Mouse (Mus musculus) midbrain, embryonic 14.5 days (tissue): ENCODE results near the gene Ror2. TPM values are rescaled to one million over a fixed set of nuclear protein-coding genes. Genes with fewer than 3 reads are reported as not detected.

Source experiments
- ATAC-seq: fragments of 200-750 bp; cut with Nextera tagmentation; 2 replicates; pipeline ENCODE4 v1.8.0; 2017; ENCODE audit warnings: moderate number of reproducible peaks, moderate library complexity; ENCODE audit not compliant: low FRiP score, low TSS enrichment
- DNase-seq: peaks from one replicate; pipeline ENCODE4 v3.0.0-alpha.2; 2015
- H3K27ac ChIP-seq: fragments of 300-500 bp; sonication (generic); replicated peaks from 2 replicates; pipeline ENCODE4 v1.5.1; 2014; ENCODE audit warnings: mild to moderate bottlenecking, low read depth, low read length, moderate library complexity
- H3K27me3 ChIP-seq: fragments of 300-500 bp; sonication (generic); 2 replicates; pipeline ENCODE4 v1.6.1; 2014; ENCODE audit warnings: low read length, control low read depth, mixed read lengths; ENCODE audit not compliant: control insufficient read depth, insufficient read depth
- H3K36me3 ChIP-seq: fragments of 300-500 bp; sonication (generic); 2 replicates; pipeline ENCODE4 v1.6.1; 2014; ENCODE audit warnings: low read length, control low read depth; ENCODE audit not compliant: control insufficient read depth, insufficient read depth
- H3K4me1 ChIP-seq: fragments of 300-500 bp; sonication (generic); 2 replicates; pipeline ENCODE4 v1.6.1; 2014; ENCODE audit warnings: mild to moderate bottlenecking, antibody characterized with exemption, low read length, control low read depth; ENCODE audit not compliant: control insufficient read depth, insufficient read depth
- H3K4me2 ChIP-seq: fragments of 300-500 bp; sonication (generic); 2 replicates; pipeline ENCODE4 v1.6.1; 2014; ENCODE audit warnings: mild to moderate bottlenecking, low read length, moderate library complexity
- H3K4me3 ChIP-seq: fragments of 300-500 bp; sonication (generic); replicated peaks from 2 replicates; pipeline ENCODE4 v1.5.1; 2014; ENCODE audit warnings: low read depth, low read length
- H3K9ac ChIP-seq: fragments of 300-500 bp; sonication (generic); replicated peaks from 2 replicates; pipeline ENCODE4 v1.6.1; 2014; ENCODE audit warnings: mild to moderate bottlenecking, low read length, moderate library complexity
- H3K9me3 ChIP-seq: fragments of 300-500 bp; sonication (generic); 2 replicates; pipeline ENCODE4 v1.6.1; 2016; ENCODE audit warnings: low read length, control low read depth, mixed read lengths; ENCODE audit not compliant: control insufficient read depth
- WGBS: fragments of 180-500 bp; shearing (Covaris S2); extraction: QIAGEN DNeasy Blood & Tissue Kit; methylation state at CpG from one replicate; pipeline ENCODE4 v1.1.7; 2014; 5-methylcytosine and 5-hydroxymethylcytosine counted together
- polyA plus RNA-seq: library from polyadenylated mRNA; unstranded; fragments of >200 nt; fragmentation: Nextera tagmentation; extraction: Ambion mirVana; gene quantifications from 2 replicates; pipeline ENCODE4 v1.2.1, GENCODE M21; 2014

The Ror2 gene
- polyA plus RNA-seq, 1 experiment from 2014 or later, result 3.2 TPM

DNA sequence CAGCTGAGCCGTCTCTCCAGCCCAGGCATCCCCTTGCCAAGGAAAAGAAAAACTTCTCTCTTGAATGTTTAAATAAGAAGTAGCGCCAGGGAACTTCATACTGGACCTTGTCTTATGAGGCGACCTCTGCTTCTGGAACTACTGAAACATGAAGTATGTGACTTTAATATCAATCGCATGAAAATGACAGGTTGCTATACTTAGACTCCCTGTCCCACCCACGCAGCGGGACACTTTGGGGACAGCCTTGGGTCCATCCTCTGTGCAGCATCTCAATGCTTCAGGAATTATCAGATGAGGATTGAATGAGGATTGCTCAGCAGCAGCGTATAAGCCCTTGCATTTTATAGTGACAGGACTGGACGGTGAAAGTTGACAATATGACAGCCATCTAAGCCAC lies 122.9 kb downstream of the Ror2 start:
- WGBS, result 77% methylated on average over 8 of the region's 8 CpGs
- Histone ChIP-seq H3K4me3 (no peak overlapping the region), H3K27me3 (no peaks in the 10 kb centered on the region), H3K9me3 (no peaks in the 10 kb centered on the region), H3K9ac (no peak overlapping the region), H3K36me3 (no peaks in the 10 kb centered on the region), H3K27ac (no peak overlapping the region), H3K4me1 (0 out of 2 replicates have a peak, but pooled peaks cover 3% of the 10 kb centered on the region), H3K4me2 (no peak overlapping the region)
- no peak for DNase-seq
- no peak for ATAC-seq

GRCm38 (mm10) chr13:53159501-53159900 lies 126.4 kb downstream of the Ror2 start:
- no peak overlapping the region for H3K4me2 ChIP-seq
- H3K9me3 ChIP-seq, result no peaks in the 10 kb centered on the region
- H3K4me1 ChIP-seq, result no peaks in the 10 kb centered on the region
- WGBS, result 83% methylated on average over 6 of the region's 6 CpGs
- no peak for ATAC-seq
- H3K4me3 ChIP-seq, result no peak overlapping the region
- no peak overlapping the region for H3K27ac ChIP-seq
- no peaks in the 10 kb centered on the region for H3K27me3 ChIP-seq
- no peak overlapping the region for H3K9ac ChIP-seq
- no peaks in the 10 kb centered on the region for H3K36me3 ChIP-seq
- no peak for DNase-seq

DNA sequence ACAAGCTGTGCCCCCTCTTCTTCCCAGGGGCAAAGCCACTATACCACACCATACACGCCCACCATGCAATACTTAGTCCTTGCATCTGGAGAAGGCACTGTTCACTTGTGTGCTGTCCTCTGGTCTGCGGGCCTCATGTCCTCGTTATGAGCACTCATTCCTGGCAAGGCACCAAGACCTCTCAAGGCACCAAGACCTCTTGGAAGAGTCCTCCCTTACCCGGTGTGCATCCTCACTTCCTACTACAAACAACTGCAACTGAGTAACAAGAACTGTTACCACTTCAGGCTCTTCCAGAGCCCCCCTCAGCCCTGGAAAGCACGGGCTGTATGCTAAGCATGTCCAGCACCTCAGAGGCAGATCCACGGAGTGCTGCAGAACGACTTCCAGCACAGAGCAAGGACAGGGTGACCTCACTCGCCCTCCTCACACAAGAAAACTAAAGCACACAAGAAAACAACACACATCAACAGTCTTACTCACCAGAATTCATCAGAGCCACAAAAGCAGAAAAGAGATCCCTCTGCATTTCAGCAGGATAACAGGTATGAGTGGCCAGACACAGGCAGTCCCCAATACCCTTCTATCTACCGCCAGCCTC lies 127.4 kb downstream of the Ror2 start:
- no peaks in the 10 kb centered on the region for H3K4me1 ChIP-seq
- no peak overlapping the region for H3K4me2 ChIP-seq
- no peaks in the 10 kb centered on the region for H3K36me3 ChIP-seq
- 90% methylated on average over 9 of the region's 9 CpGs for WGBS
- ATAC-seq (no peak), DNase-seq (no peak)
- no peak overlapping the region for H3K9ac ChIP-seq
- no peak overlapping the region for H3K27ac ChIP-seq
- no peaks in the 10 kb centered on the region for H3K9me3 ChIP-seq
- H3K4me3 ChIP-seq, result no peak overlapping the region
- H3K27me3 ChIP-seq, result no peaks in the 10 kb centered on the region

- no peak overlapping the region for H3K9ac ChIP-seq
- H3K9me3 ChIP-seq, result no peaks in the 10 kb centered on the region
- H3K4me3 ChIP-seq, result no peak overlapping the region
- H3K4me1 ChIP-seq, result no peaks in the 10 kb centered on the region
- ATAC-seq (no peak), DNase-seq (no peak)
- no peaks in the 10 kb centered on the region for H3K27me3 ChIP-seq
- 90% methylated on average over 15 of the region's 15 CpGs for WGBS
- no peak overlapping the region for H3K27ac ChIP-seq
- no peak overlapping the region for H3K4me2 ChIP-seq
- no peaks in the 10 kb centered on the region for H3K36me3 ChIP-seq
These were observed 129.0 kb downstream of the Ror2 start for GRCm38 (mm10) chr13:53156911-53157310.

- Histone ChIP-seq H3K9me3 (no peaks in the 10 kb centered on the region), H3K4me1 (no peaks in the 10 kb centered on the region), H3K27me3 (no peaks in the 10 kb centered on the region), H3K36me3 (no peaks in the 10 kb centered on the region), H3K4me2 (no peak overlapping the region), H3K4me3 (no peak overlapping the region), H3K27ac (no peak overlapping the region), H3K9ac (no peak overlapping the region)
- WGBS, result 85% methylated on average over 6 of the region's 6 CpGs
- ATAC-seq (no peak), DNase-seq (no peak)
These were observed 129.6 kb downstream of the Ror2 start for GRCm38 (mm10) chr13:53156282-53156681.

- Histone ChIP-seq H3K4me3 (no peak overlapping the region), H3K27me3 (no peaks in the 10 kb centered on the region), H3K9me3 (no peaks in the 10 kb centered on the region), H3K9ac (no peak overlapping the region), H3K4me2 (no peak overlapping the region), H3K36me3 (no peaks in the 10 kb centered on the region), H3K27ac (no peak overlapping the region), H3K4me1 (no peaks in the 10 kb centered on the region)
- no peak for ATAC-seq
- WGBS, result 85% methylated on average over 3 of the region's 3 CpGs
- DNase-seq, result no peak
These were observed 140.4 kb downstream of the Ror2 start for GRCm38 (mm10) chr13:53145511-53145910.

- WGBS, result 14% methylated on average over 5 of the region's 5 CpGs
- H3K36me3 ChIP-seq, result no peaks in the 10 kb centered on the region
- H3K27me3 ChIP-seq, result no peaks in the 10 kb centered on the region
- no peak overlapping the region for H3K27ac ChIP-seq
- no peak overlapping the region for H3K9ac ChIP-seq
- no peaks in the 10 kb centered on the region for H3K9me3 ChIP-seq
- H3K4me1 ChIP-seq, result no peaks in the 10 kb centered on the region
- H3K4me2 ChIP-seq, result no peak overlapping the region
- ATAC-seq, result no peak
- no peak for DNase-seq
- no peak overlapping the region for H3K4me3 ChIP-seq
These were observed 142.8 kb downstream of the Ror2 start for GRCm38 (mm10) chr13:53143076-53143475.

DNA sequence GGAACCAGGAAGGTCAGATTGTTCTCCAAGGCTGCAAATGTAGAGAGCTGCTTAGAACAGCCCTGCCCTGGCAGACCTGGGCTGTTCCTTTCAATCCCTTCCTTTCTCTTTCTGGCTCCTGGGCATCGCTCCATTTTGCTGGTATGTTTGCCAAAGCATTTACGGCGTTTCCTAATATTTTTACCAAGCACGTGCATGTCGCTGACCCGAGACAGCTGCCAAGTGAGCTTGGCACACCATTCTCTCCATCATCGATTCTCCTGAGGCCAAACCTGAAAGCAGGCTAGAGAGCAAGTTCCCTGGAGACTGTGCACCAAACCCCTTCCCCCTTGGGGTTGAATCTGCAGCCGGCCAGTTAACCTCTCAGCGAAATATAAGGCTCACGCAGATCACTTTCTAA lies 143.7 kb downstream of the Ror2 start:
- 87% methylated on average over 10 of the region's 10 CpGs for WGBS
- Histone ChIP-seq H3K9me3 (no peaks in the 10 kb centered on the region), H3K36me3 (no peaks in the 10 kb centered on the region), H3K27ac (no peak overlapping the region), H3K27me3 (no peaks in the 10 kb centered on the region), H3K4me1 (no peaks in the 10 kb centered on the region), H3K9ac (no peak overlapping the region), H3K4me3 (no peak overlapping the region), H3K4me2 (no peak overlapping the region)
- DNase-seq, result no peak
- no peak for ATAC-seq

GRCm38 (mm10) chr13:53140298-53140697 lies 145.6 kb downstream of the Ror2 start:
- Histone ChIP-seq H3K4me1 (no peaks in the 10 kb centered on the region), H3K9me3 (no peaks in the 10 kb centered on the region), H3K27me3 (no peaks in the 10 kb centered on the region), H3K9ac (no peak overlapping the region), H3K27ac (no peak overlapping the region), H3K4me2 (no peak overlapping the region), H3K36me3 (no peaks in the 10 kb centered on the region), H3K4me3 (no peak overlapping the region)
- ATAC-seq, result no peak
- no peak for DNase-seq
- whole genome bisulfite sequencing, result 81% methylated on average over 2 of the region's 2 CpGs
